Mouse (Mus musculus) forebrain, postnatal 0 days (tissue): ENCODE measurements around the gene Msi2. TPM values are rescaled to one million over a fixed set of nuclear protein-coding genes. Genes with fewer than 3 reads are reported as not detected.

Experiments used
- ATAC-seq: fragments of 200-750 bp; cut with Nextera tagmentation; 2 replicates; pipeline ENCODE4 v1.8.0; 2017; ENCODE audit warnings: mild to moderate bottlenecking, moderate library complexity
- DNase-seq: peaks from one replicate; pipeline ENCODE4 v3.0.0-alpha.2; 2015
- H3K27ac ChIP-seq: fragments of 300-500 bp; sonication (generic); 2 replicates; pipeline ENCODE4 v1.5.1; 2014; ENCODE audit warnings: low read depth, mild to moderate bottlenecking, antibody characterized with exemption, low read length, moderate library complexity, mixed read lengths
- H3K27me3 ChIP-seq: fragments of 300-500 bp; sonication (generic); 2 replicates; pipeline ENCODE4 v1.6.1; 2014; ENCODE audit warnings: mild to moderate bottlenecking, low read length, mixed read lengths; ENCODE audit not compliant: insufficient read depth
- H3K36me3 ChIP-seq: fragments of 300-500 bp; sonication (generic); 2 replicates; pipeline ENCODE4 v1.6.1; 2014; ENCODE audit warnings: mild to moderate bottlenecking, moderate library complexity; ENCODE audit not compliant: insufficient read depth
- H3K4me1 ChIP-seq: fragments of 300-500 bp; sonication (generic); 2 replicates; pipeline ENCODE4 v1.6.1; 2014; ENCODE audit warnings: antibody characterized with exemption; ENCODE audit not compliant: insufficient read depth
- H3K4me2 ChIP-seq: fragments of 300-500 bp; sonication (generic); 2 replicates; pipeline ENCODE4 v1.6.1; 2014; ENCODE audit warnings: low read depth, mild to moderate bottlenecking, moderate library complexity
- H3K4me3 ChIP-seq: fragments of 300-500 bp; sonication (generic); 2 replicates; pipeline ENCODE4 v1.5.1; 2014; ENCODE audit warnings: low read depth, low read length, mixed read lengths
- H3K9ac ChIP-seq: fragments of 300-500 bp; sonication (generic); 2 replicates; pipeline ENCODE4 v1.6.1; 2014; ENCODE audit warnings: mild to moderate bottlenecking
- H3K9me3 ChIP-seq: fragments of 300-500 bp; sonication (generic); 2 replicates; pipeline ENCODE4 v1.6.1; 2016; ENCODE audit warnings: low read length
- CTCF ChIP-seq: sonication (generic); IDR thresholded peaks from 2 replicates; pipeline ENCODE4 v1.5.1; 2016; ENCODE audit warnings: antibody characterized with exemption, control low read depth, low read depth
- WGBS: fragments of 180-500 bp; shearing (Covaris S2); extraction: QIAGEN DNeasy Blood & Tissue Kit; methylation state at CpG from one replicate; pipeline ENCODE4 v1.1.7; 2014; 5-methylcytosine and 5-hydroxymethylcytosine counted together
- polyA plus RNA-seq: library from polyadenylated mRNA; unstranded; fragments of >200 nt; fragmentation: Nextera tagmentation; extraction: Ambion mirVana; gene quantifications from 2 replicates; pipeline ENCODE4 v1.2.1, GENCODE M21; 2015
- total RNA-seq: library from RNA; depleted of rRNA; stranded (reverse); fragments of >200 nt; gene quantifications from 2 replicates; pipeline ENCODE4 v1.2.3, GENCODE M21; 2014

The Msi2 gene
- total and polyA plus RNA-seq, 2 experiments from 2014 or later: 18.5 to 107 TPM

DNA sequence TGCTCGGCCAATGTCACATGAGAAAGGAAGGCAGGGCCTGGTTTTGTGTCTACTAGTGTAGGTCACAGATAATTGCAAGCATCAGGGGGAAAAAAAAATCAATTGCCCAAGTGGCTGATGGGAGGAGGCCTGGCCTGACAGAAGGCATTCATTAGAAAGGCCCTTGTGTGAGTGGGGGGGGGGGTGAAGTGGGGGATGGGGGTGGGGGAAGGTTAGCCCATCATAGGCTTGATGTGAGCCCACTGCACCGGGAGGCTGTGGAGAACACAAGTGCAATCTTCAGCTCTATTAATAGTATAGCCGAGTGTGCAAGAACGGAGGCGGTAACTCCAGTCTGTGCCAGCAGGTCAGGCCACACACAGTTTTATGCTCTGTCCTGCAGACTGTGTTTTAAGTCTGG is 11.1 kb upstream of the Msi2 start:
- Histone ChIP-seq H3K27ac (no peak overlapping the region), H3K4me3 (no peak overlapping the region), H3K4me1 (no peaks in the 10 kb centered on the region), H3K9ac (no peak overlapping the region), H3K4me2 (no peak overlapping the region), H3K27me3 (no peaks in the 10 kb centered on the region), H3K9me3 (no peaks in the 10 kb centered on the region), H3K36me3 (no peaks in the 10 kb centered on the region)
- 33% methylated on average over 5 of the region's 5 CpGs for WGBS
- DNase-seq (no peak), ATAC-seq (no peak)
- no peak for TF ChIP-seq CTCF

DNA sequence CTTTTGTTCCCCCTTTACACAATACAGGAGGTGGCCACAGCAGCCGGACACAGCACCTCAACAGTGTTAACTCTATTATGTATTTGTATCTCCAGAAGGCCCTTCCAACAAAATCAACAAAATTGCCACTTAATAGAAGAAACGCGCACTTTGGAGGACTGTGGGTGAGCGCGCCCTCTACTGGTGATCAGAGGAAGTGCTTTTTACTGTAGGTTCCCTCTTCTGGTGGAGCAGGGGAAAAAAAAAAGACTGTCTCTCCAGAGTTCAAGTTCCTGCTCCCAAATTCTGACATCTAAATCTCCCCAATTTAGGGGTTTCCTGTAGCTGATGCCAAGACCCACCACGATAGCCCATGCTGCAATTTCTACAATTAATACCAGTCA is 10.2 kb upstream of the Msi2 start:
- peak; percentile 98 for TF ChIP-seq CTCF
- DNase-seq (peak; percentile 82), ATAC-seq (no peak)
- Histone ChIP-seq H3K9ac (no peak overlapping the region), H3K9me3 (no peaks in the 10 kb centered on the region), H3K4me3 (no peak overlapping the region), H3K4me1 (no peaks in the 10 kb centered on the region), H3K4me2 (no peak overlapping the region), H3K27ac (no peak overlapping the region), H3K27me3 (no peaks in the 10 kb centered on the region), H3K36me3 (no peaks in the 10 kb centered on the region)
- under 1% methylated on average over 6 of the region's 6 CpGs for WGBS

DNA sequence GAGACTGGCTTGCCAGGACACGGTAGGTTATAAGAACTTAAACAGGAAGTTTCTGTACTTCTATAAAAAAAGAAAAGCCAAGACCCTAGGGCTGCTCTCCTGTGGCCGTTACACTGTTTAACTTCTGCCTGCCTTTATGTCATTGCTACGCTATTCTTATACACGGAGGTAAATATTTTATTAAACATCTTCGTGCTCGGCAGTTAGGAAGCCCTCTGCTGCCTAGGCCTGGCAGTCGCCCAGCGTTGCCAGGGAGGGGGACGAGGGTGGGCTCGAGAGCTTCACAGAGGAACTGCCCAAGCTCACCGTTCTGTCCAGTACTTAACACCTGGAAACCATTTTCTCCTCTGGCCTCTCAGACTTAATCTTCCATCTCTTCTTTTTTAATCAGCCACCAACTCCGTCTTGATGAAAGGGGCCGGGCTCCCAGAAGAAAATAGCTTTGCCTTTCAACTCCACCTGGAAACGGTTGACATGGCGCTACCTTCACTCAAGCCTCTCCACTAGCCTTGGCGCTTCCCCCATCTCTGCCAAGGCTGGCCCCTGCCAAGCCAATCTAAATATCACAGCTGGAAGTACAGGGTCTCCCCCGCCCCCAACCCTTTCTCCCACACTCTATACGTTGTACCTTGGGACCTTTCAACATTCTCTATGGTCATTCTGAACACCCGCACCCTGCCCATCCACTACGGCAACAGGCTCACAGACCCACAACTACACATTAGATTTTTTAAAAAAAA is 9.6 kb upstream of the Msi2 start:
- no peak overlapping the region for H3K4me3 ChIP-seq
- H3K9me3 ChIP-seq: no peaks in the 10 kb centered on the region
- ATAC-seq (no peak), DNase-seq (no peak)
- no peak overlapping the region for H3K27ac ChIP-seq
- H3K9ac ChIP-seq: no peak overlapping the region
- H3K36me3 ChIP-seq: no peaks in the 10 kb centered on the region
- TF ChIP-seq CTCF: no peak
- H3K4me2 ChIP-seq: no peak overlapping the region
- no peaks in the 10 kb centered on the region for H3K27me3 ChIP-seq
- no peaks in the 10 kb centered on the region for H3K4me1 ChIP-seq
- WGBS: 45% methylated on average over 20 of the region's 20 CpGs

DNA sequence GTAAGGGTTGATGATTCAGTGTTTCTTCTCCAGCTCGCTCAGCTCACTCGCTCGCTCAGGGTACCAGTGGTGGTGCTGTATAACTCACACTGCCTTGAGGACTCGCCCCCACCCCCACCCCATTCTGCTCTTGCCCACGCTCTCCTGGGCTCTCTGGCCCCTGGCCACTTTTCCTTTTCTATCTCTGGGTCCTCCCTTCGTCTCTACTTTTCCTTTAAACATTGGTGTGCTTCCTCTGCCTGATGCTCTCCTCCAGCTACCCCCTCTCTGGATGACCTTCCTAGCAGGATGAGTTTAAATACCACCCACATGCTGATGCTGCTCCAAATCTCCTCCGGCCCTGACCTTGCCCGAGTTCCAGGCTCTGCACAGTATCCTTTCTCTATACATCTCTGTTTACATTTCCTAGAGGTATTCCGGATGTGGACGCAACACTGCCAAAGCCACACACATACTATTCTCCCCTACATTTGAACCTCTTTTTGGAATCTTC is 2.9 kb upstream of the Msi2 start:
- ATAC-seq (no peak), DNase-seq (no peak)
- Histone ChIP-seq H3K9me3 (no peaks in the 10 kb centered on the region), H3K4me2 (no peak overlapping the region), H3K4me1 (peaks cover 2% of the 10 kb centered on the region; the same call in 1 of the 2 replicates), H3K36me3 (no peaks in the 10 kb centered on the region), H3K27ac (no peak overlapping the region), H3K9ac (no peak overlapping the region), H3K27me3 (no peaks in the 10 kb centered on the region), H3K4me3 (no peak overlapping the region)
- no peak for TF ChIP-seq CTCF
- 63% methylated on average over 10 of the region's 10 CpGs for WGBS

DNA sequence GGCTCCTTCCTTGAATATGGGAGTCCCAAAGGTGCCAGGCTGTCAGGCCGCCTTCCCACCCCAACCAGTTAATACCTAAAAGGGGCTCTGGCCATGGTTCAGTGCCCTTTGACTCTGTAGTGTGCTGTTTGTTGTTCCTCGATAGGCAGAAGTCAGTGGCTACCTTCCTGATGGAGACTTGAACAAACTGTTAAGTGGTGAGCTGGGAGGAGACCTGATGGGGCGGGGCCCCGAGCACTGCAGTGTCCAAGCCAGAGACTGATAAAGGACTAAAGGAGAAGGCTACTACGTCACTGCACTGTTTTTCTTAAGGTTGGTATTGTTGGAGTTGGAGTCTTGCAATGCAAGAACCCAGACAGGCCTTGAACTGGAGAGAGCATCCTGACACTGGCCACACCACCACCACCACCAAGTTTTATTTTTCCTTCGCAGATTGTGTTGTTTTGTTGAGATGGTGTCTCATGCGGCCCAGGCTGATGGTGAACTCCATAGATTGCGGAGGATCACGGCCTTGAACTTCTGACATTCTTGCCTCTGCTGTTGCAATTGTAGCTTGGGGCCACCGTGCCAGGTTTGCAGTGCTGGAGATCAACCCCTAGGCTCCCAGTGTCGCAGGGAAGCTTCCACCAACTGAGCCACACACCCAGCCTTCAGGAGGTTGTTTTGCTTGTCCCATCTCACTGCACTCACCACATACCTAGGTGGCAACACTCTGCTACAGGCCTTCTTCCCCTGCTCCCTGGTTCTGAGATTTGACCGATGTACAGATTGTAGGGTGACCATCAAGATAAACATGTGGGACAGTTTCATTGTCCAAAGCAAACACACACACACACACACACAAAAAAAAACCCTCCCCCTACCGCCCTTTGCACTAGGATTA is 2.2 kb upstream of the Msi2 start:
- Histone ChIP-seq H3K4me3 (no peak overlapping the region), H3K9ac (no peak overlapping the region), H3K27ac (no peak overlapping the region), H3K36me3 (no peaks in the 10 kb centered on the region), H3K27me3 (no peaks in the 10 kb centered on the region), H3K4me1 (peaks cover 8% of the 10 kb centered on the region), H3K4me2 (no peak overlapping the region), H3K9me3 (no peaks in the 10 kb centered on the region)
- no peak for ATAC-seq
- DNase-seq: no peak
- 78% methylated on average over 13 of the region's 13 CpGs for WGBS
- TF ChIP-seq CTCF: no peak

DNA sequence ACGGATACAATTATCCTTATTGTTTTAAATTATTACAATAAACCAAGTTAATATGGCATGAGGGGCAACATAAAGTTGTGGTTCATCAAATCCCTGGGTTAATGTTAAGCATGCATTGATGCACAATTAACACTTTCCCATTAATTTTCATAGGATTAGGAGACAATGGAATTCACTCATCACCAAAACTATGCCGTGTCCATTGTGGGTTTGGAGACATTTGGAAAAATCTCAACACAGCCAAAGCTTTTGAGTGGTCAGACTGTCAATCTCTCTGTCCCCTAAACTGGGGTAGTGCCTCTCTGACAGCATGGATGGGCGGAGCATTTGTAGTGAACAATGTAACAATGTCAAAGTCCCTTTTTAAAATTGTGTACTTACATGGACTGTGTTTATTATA is 1.3 kb upstream of the Msi2 start:
- no peak for ATAC-seq
- H3K27ac ChIP-seq: no peak overlapping the region
- DNase-seq: no peak
- H3K36me3 ChIP-seq: no peaks in the 10 kb centered on the region
- H3K27me3 ChIP-seq: no peaks in the 10 kb centered on the region
- H3K9ac ChIP-seq: no peak overlapping the region
- no peak for TF ChIP-seq CTCF
- H3K4me3 ChIP-seq: peak overlapping the region; percentile 84; the same call in 1 of the 2 replicates
- H3K4me2 ChIP-seq: 0 out of 2 replicates have a peak overlapping the region, but pooled peaks have one; percentile 96
- peaks cover 15% of the 10 kb centered on the region for H3K4me1 ChIP-seq
- 31% methylated on average over 3 of the region's 3 CpGs for WGBS
- H3K9me3 ChIP-seq: no peaks in the 10 kb centered on the region
